Mouse (Mus musculus): ENCODE measurements around the gene Clec16a.

DNA sequence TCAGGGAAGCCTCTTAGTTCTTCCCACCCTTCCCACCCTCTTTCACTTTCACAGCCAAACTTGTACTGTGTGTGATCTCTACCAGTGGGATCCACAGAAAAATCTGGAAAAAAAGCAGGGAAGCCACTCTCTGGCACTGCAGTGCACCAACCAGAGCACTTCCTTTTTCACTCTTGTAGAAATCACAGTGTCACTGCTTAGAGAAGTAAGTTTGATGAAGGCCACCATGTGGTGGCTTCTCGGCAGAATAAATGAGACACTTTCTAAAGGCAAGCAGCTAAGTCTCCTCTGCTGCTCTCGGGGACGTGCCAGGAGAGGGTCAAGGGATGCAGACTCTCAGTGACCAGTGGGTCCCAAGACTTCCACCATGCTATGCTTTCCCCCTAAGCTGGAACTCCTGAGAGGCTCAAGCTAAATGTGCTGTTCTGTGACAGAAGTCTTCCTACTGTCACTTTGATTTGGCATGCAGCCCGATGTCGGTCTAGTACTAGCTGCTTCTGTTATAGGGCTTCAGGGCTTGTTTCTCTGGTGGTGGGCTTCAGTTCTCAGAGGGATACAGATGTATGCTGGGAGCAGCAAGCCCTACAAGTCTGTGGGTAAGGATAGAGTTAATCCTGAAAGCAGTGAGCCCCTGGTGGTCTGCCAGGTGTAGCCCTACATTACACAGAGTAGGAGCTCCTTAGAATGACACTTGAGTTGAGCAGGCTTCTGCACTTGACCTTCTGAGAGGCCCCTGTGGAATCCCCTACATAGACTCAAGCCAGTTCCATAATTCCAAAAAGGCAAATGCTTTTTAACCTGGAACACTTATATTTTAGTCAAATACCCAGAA is 178.9 kb downstream of the Clec16a start:
- no peak for TF ChIP-seq CTCF (conservative IDR thresholded peaks at IDR 0.05; ENCODE audit: insufficient read depth, insufficient read length, low read depth, low read length)
- TF ChIP-seq POLR2A (IDR thresholded peaks at IDR 0.05; ENCODE audit: low read depth, low read length): no peak

Measured in kidney, adult 2 months (tissue).